Mouse (Mus musculus) hindbrain, embryonic 13.5 days (tissue): Measurements from ENCODE around the gene Ttll2. TPM values are rescaled to one million over a fixed set of nuclear protein-coding genes. Genes with fewer than 3 reads are reported as not detected.
"Not testable (repeated sequence)": the region's sequence is repeated elsewhere in the genome, so short reads cannot be mapped to it uniquely, and the experiment has no call there.

Source experiments
- ATAC-seq: fragments of 200-750 bp; cut with Nextera tagmentation; 2 replicates; pipeline ENCODE4 v1.8.0; 2017; ENCODE audit warnings: moderate TSS enrichment; ENCODE audit not compliant: low FRiP score
- H3K27ac ChIP-seq: fragments of 300-500 bp; sonication (generic); 2 replicates; pipeline ENCODE4 v1.5.1; 2015; ENCODE audit warnings: inconsistent platforms, mild to moderate bottlenecking, moderate library complexity
- H3K27me3 ChIP-seq: fragments of 300-500 bp; sonication (generic); 2 replicates; pipeline ENCODE4 v1.6.1; 2015; ENCODE audit warnings: mild to moderate bottlenecking, inconsistent platforms
- H3K36me3 ChIP-seq: fragments of 300-500 bp; sonication (generic); 2 replicates; pipeline ENCODE4 v1.6.1; 2015; ENCODE audit warnings: mild to moderate bottlenecking, inconsistent platforms
- H3K4me1 ChIP-seq: fragments of 300-500 bp; sonication (generic); replicated peaks from 2 replicates; pipeline ENCODE4 v1.6.1; 2015; ENCODE audit warnings: inconsistent platforms
- H3K4me2 ChIP-seq: fragments of 300-500 bp; sonication (generic); 2 replicates; pipeline ENCODE4 v1.6.1; 2015; ENCODE audit warnings: inconsistent platforms, mild to moderate bottlenecking, moderate library complexity
- H3K4me3 ChIP-seq: fragments of 300-500 bp; sonication (generic); 2 replicates; pipeline ENCODE4 v1.5.1; 2015; ENCODE audit warnings: mild to moderate bottlenecking, inconsistent platforms
- H3K9ac ChIP-seq: fragments of 300-500 bp; sonication (generic); 2 replicates; pipeline ENCODE4 v1.6.1; 2015; ENCODE audit warnings: mild to moderate bottlenecking, inconsistent platforms
- H3K9me3 ChIP-seq: fragments of 300-500 bp; sonication (generic); 2 replicates; pipeline ENCODE4 v1.6.1; 2016; ENCODE audit warnings: inconsistent platforms
- WGBS: fragments of 180-500 bp; shearing (Covaris S2); methylation state at CpG from one replicate; pipeline ENCODE4 v1.1.7; 2015; 5-methylcytosine and 5-hydroxymethylcytosine counted together
- polyA plus RNA-seq: library from polyadenylated mRNA; unstranded; fragments of >200 nt; fragmentation: Nextera tagmentation; extraction: Ambion mirVana; gene quantifications from 2 replicates; pipeline ENCODE4 v1.2.1, GENCODE M21; 2015

Gene Ttll2
- polyA plus RNA-seq, result not detected in 2 replicates

DNA sequence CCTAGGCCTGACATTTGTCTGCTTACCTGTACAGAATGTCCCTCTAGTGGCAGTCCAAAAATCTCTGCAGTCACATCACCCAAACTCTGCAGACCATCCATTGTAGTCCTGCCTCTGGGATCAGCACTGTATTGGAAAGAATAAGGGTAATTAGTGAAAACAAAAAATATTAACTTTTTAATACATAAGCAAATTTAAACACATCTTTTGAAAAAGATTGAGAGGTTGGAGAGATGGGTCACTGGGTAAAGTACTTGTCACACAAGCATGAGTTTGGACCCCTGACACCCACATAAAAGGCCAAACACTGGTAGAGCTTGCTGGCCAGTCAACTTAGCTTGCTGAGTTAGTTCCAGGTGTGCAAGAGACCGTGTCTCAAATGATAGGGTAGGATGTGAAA, at the start of gene Ttll2:
Gene Ttll2, minus strand, starts transcription at position 101 of the 400 bp plus-strand sequence.
- 94% methylated on average over 1 of the region's 1 CpGs for WGBS
- not testable (repeated sequence) for H3K27ac ChIP-seq, H3K4me3 ChIP-seq, H3K36me3 ChIP-seq, H3K9ac ChIP-seq, ATAC-seq, H3K27me3 ChIP-seq, H3K9me3 ChIP-seq, H3K4me1 ChIP-seq, H3K4me2 ChIP-seq

DNA sequence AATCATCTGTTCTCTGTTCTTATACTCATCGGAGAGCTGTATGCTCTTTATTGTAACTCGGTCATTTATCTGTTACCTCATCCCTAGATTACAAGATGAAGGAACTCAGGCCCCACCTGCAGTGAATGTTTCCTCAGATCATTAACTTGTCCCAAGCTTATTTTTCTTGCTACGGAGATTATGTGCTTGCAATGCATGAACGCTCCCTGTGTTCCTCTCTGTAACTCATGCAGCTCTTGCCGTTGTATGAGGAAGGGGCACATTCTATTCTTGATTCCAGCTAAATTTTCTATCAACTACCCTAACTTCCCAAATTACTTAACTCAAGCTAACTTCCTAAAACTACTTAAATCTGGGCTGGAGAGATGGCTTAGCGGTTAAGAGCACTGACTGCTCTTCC, 47.3 kb upstream of the Ttll2 start:
- H3K4me2 ChIP-seq, result not testable (repeated sequence)

DNA sequence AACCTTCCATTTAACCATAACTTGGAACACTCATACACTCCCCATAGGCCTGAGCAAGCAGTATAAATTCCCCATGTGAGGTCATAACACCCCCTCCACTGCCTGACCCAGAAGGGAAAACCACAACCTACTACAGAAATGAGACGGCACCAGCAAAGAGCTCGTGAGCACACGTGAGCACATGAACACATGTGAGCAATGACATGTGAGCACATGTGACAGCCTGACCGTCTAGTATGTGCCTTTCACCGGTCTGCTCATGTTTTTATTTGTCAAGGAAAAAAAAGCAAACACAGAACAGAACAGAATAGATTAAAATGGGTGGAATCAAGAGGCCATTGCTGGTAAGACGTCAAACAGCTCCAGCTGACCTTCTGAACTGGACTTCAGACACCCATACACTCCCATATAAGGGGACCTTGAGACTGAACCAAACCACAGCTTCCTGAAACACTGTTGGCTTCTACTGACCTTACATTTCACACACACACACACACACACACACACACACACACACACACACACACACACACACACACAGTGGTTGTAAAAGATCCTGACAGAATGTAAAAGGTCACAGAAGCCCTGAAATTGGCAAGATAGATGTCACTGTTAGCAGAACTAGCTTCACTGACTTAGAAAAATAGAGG, 45.8 kb upstream of the Ttll2 start:
- not testable (repeated sequence) for H3K27me3 ChIP-seq, H3K4me2 ChIP-seq, H3K36me3 ChIP-seq, ATAC-seq, H3K4me1 ChIP-seq, H3K27ac ChIP-seq, H3K4me3 ChIP-seq, H3K9ac ChIP-seq, H3K9me3 ChIP-seq
- WGBS, result 86% methylated on average over 6 of the region's 6 CpGs

More for the DNA sequence above, 47.3 kb upstream of the Ttll2 start:
- H3K27ac ChIP-seq, H3K36me3 ChIP-seq, H3K27me3 ChIP-seq, H3K9me3 ChIP-seq, ATAC-seq, H3K4me3 ChIP-seq, H3K9ac ChIP-seq, H3K4me1 ChIP-seq: not testable (repeated sequence)
- WGBS, result 83% methylated on average over 6 of the region's 6 CpGs

DNA sequence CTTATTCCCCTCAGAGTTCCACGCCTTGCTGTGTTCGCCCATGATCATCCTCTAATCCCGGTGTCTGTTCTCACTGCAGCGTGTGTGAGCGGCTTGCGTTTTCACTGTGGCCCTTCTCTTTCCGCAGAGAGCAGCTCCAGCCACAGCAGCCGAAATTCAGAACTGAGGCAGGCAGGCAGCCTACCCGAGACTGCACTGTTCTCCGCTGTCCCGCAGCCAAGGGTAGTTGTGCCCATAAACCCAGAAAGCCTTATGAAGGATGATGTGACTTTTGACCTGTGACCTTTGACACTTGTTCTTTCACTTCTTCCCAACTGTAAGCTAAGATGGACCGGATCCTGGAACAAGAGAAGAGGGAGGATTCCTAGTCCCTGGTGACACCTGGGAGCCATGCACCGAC, 44.6 kb upstream of the Ttll2 start:
- WGBS, result 88% methylated on average over 13 of the region's 13 CpGs
- ATAC-seq, H3K36me3 ChIP-seq: not testable (repeated sequence)

DNA sequence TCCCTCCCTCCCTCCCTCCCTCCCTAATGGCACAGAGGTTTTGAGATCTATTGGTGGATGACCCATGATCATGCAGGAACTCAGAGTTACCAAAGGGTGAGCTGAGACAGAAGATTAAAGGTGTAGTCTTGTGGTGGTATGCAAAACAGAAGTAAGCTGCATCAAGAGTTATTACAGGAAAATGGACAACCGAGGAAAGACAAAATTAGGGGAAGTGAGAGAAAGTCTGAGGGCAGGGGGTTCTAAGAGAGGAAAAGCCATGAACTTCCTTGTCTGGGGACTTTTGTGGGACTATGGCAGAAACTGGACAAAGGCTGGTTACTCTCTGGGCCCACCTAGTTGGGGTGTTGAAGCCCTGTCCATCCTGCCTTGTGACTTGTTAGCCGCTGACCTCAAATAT, 43.8 kb upstream of the Ttll2 start:
- H3K36me3 ChIP-seq, result not testable (repeated sequence)

More for the DNA sequence above, 44.6 kb upstream of the Ttll2 start:
- H3K9ac ChIP-seq, H3K4me3 ChIP-seq, H3K9me3 ChIP-seq, H3K27me3 ChIP-seq, H3K4me2 ChIP-seq, H3K27ac ChIP-seq, H3K4me1 ChIP-seq: not testable (repeated sequence)

DNA sequence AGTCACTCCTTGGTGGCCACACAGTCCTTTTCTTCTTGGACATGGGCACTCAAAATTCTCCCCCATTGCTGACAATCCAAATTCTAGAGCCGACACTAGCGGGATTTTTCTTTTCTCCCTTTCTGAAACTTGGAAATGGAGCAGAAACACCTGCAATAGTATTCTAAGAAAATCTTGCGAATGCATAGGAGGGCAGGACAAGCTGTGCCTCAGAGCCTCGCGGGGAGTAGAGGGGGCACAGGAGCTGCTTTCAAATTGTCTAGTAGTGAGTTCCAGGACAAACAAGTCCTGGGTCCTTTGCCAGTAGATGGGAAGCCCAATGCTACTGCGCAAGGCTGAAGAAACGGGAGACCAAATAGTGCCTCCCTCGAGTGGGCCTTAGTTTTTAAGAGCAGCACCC, 43.2 kb upstream of the Ttll2 start:
- WGBS, result 86% methylated on average over 8 of the region's 8 CpGs
- not testable (repeated sequence) for ATAC-seq, H3K4me2 ChIP-seq, H3K4me1 ChIP-seq, H3K27me3 ChIP-seq, H3K9me3 ChIP-seq, H3K9ac ChIP-seq, H3K36me3 ChIP-seq, H3K4me3 ChIP-seq, H3K27ac ChIP-seq

More for the DNA sequence above, 43.8 kb upstream of the Ttll2 start:
- not testable (repeated sequence) for H3K4me1 ChIP-seq, H3K27me3 ChIP-seq, H3K4me2 ChIP-seq, H3K4me3 ChIP-seq, H3K9me3 ChIP-seq, ATAC-seq, H3K9ac ChIP-seq, H3K27ac ChIP-seq
- WGBS, result no CpG with 5 or more reads among the region's 2 CpGs

DNA sequence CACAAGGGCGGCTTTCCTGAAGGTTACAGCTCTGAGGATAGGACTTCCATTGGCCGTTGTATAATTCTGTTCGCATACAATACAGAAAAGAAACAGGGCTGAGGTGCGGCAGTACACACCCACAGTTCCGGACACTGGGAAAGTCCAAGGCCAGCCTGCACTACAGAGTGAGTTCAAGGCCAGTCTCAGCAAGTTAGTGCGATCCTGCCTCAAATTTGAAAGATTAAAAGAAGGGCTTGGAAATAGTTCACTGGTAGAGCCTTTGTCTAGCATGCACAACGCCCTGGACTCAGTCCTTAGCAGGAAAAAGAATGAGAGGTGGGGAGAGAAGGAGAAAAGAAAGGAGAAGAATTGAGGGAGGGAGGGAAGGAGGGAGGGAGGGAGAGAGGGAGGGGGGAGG, 42.6 kb upstream of the Ttll2 start:
- H3K4me3 ChIP-seq, ATAC-seq, H3K9me3 ChIP-seq, H3K36me3 ChIP-seq, H3K9ac ChIP-seq, H3K27ac ChIP-seq, H3K27me3 ChIP-seq, H3K4me2 ChIP-seq, H3K4me1 ChIP-seq: not testable (repeated sequence)
- 92% methylated on average over 7 of the region's 7 CpGs for WGBS

DNA sequence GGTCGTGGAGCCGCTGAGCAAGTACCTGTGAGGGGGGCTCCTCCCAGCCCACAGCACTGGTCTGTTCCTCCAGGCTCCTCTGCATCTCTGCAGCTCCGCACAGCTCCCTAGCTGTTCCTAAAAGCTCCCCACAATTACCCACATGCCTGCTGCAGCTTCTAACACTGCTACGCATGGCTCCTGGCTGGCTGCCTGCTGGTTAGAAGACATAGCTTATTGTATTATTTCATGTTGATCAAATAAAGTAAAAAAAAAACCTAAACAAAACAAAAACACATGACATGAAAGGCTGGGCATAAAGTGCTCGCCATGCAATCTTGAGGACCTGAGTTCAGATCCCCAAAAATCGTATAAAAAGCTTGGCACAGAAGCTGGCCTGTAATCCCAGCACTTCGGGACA, 37.4 kb upstream of the Ttll2 start:
- not testable (repeated sequence) for ATAC-seq, H3K4me3 ChIP-seq
- 71% methylated on average over 7 of the region's 7 CpGs for WGBS

DNA sequence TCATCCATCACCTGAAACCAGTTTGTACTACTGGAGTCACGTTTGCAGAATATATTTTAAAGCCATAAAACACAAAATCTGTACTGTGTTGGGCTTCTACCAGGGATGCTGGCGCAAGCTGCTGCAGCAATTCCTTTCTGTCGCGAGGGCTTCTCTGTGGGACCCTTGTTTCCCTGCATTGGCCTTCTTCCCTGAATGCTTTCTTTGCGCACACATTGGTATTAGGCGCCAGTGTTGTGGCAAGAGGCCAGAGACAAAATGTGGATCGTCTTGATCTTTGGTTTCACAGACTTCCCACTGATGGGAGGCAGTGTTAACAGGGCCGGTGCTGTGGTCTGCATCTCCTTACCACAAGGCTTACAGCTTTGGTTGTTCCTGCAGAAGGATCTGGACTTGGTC, 36.5 kb upstream of the Ttll2 start:
- not testable (repeated sequence) for H3K27me3 ChIP-seq, H3K27ac ChIP-seq, H3K4me3 ChIP-seq, H3K9ac ChIP-seq, H3K4me2 ChIP-seq, ATAC-seq, H3K36me3 ChIP-seq, H3K9me3 ChIP-seq, H3K4me1 ChIP-seq
- WGBS, result 74% methylated on average over 8 of the region's 8 CpGs

More for the DNA sequence above, 37.4 kb upstream of the Ttll2 start:
- not testable (repeated sequence) for H3K27ac ChIP-seq, H3K9ac ChIP-seq, H3K27me3 ChIP-seq, H3K9me3 ChIP-seq, H3K4me1 ChIP-seq, H3K4me2 ChIP-seq, H3K36me3 ChIP-seq

DNA sequence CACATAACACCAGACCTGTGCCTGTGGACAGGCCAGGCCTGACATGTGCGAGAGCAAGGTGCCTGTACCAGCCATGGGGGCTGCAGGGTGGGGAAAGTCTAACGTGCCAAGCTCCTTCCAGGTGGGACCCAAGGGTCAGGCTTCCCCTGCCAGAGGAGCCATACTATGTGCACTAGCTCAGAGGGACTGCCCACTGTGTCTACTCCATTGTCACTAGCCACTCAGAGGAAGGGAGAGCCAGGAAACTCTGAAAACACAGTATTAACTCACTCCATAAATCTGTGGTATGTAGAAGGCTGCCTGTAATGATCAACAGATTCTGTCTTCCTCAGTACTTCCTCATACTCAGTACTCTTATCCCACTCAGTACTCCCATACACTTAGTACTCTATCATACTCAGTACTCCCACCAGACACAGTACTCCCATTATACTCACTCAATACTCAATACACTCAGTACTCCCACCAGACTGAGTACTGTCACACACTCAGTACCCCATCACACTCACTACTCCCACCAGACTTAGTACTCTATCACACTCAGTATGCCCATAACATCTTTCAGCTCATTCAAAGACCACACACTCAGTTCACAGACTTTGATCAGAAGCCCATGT, 36.0 kb upstream of the Ttll2 start:
- not testable (repeated sequence) for H3K4me2 ChIP-seq, H3K36me3 ChIP-seq, H3K9me3 ChIP-seq, H3K9ac ChIP-seq, H3K4me1 ChIP-seq, H3K27ac ChIP-seq, H3K27me3 ChIP-seq, H3K4me3 ChIP-seq
- WGBS, result no CpG with 5 or more reads among the region's 2 CpGs
- ATAC-seq, result 0 out of 2 replicates have a peak, but pooled peaks have one; percentile 39

DNA sequence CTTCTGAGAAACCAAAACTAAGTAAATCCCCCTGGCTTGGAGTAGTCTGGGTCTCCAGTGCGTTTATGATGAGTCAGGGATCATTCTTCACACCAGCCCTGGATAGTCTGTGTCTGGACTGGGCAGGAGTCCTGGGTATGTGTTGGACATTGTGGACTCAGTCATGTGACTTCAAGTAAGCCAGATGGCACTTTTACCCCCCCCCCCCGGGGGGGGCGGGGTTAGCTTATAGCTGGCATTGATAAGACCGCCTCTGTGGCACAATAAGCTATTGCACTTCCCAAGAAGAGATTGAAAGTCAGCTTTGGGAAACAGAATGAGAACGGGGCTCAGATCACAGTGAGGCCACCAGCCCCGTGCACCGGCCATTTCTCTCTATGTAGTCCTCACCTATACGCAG, 33.5 kb upstream of the Ttll2 start:
- H3K27me3 ChIP-seq, H3K36me3 ChIP-seq, H3K4me2 ChIP-seq, H3K9ac ChIP-seq, H3K9me3 ChIP-seq, H3K4me1 ChIP-seq, H3K4me3 ChIP-seq, H3K27ac ChIP-seq, ATAC-seq: not testable (repeated sequence)
- WGBS, result 66% methylated on average over 8 of the region's 8 CpGs

DNA sequence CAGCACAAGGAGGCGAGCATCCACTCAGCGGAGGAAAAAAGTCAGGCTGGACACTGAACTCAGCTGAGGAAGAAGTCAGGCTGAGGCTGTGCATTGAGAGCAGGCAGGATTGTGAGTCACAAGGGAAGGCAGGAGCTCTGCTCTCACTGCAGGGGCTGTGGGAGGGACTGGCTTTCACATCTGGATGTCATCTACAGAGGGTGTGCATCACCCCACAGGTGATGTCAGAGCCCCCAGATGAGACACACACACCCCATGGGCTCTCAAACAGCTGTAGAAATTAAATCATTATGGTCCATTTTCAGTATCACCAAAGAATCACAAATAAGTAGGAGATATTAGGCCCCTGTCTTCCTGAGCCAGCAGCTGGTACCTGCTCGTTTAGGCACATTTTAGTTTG, 32.9 kb upstream of the Ttll2 start, which contains the start of gene Unc93a2:
Gene Unc93a2, minus strand, starts transcription at position 101 of the 400 bp plus-strand sequence.
- not testable (repeated sequence) for H3K27ac ChIP-seq, H3K4me1 ChIP-seq, H3K36me3 ChIP-seq, H3K27me3 ChIP-seq, H3K4me2 ChIP-seq, H3K9ac ChIP-seq, H3K4me3 ChIP-seq, H3K9me3 ChIP-seq, ATAC-seq
- WGBS, result 77% methylated on average over 3 of the region's 3 CpGs
